Mouse (Mus musculus): ENCODE data around the gene Sema6d. TPM values are rescaled to one million over a fixed set of nuclear protein-coding genes. Genes with fewer than 3 reads are reported as not detected.
A peak's percentile ranks its signal among the peaks of the same experiment; 100 is the strongest.

The Sema6d gene
- polyA plus RNA-seq, 1 experiment from 2014 or later: 49.0 TPM

GRCm38 (mm10) chr2:124602379-124602913 lies 512.7 kb downstream of the Sema6d start:
- WGBS: 53% methylated on average over 8 of the region's 8 CpGs

GRCm38 (mm10) chr2:124605341-124605740 lies 515.6 kb downstream of the Sema6d start:
- no peak for ATAC-seq (ENCODE audit: low FRiP score)
- Histone ChIP-seq H3K4me1 (replicated peaks; ENCODE audit: control insufficient read depth, insufficient read depth, low read length) (0 out of 2 replicates have a peak, but pooled peaks cover 3% of the 10 kb centered on the region), H3K27ac (no peak overlapping the region), H3K9ac (no peak overlapping the region), H3K36me3 (replicated peaks; ENCODE audit: control insufficient read depth, insufficient read depth) (no peaks in the 10 kb centered on the region), H3K27me3 (ENCODE audit: control insufficient read depth, insufficient read depth, low read length) (0 out of 2 replicates have a peak, but pooled peaks cover 3% of the 10 kb centered on the region), H3K4me3 (replicated peaks; ENCODE audit: low read length) (no peak overlapping the region), H3K4me2 (replicated peaks) (no peak overlapping the region), H3K9me3 (ENCODE audit: control insufficient read depth, low read length) (no peaks in the 10 kb centered on the region)
- WGBS: 77% methylated on average over 1 of the region's 1 CpGs
- DNase-seq (ENCODE audit: low spot score): no peak

More at GRCm38 (mm10) chr2:124602379-124602913, 512.7 kb downstream of the Sema6d start:
- 0 out of 2 replicates have a peak, but pooled peaks cover 3% of the 10 kb centered on the region for H3K4me1 ChIP-seq (replicated peaks; ENCODE audit: control insufficient read depth, insufficient read depth, low read length)
- H3K9ac ChIP-seq: no peak overlapping the region
- no peak for ATAC-seq (ENCODE audit: low FRiP score)
- no peak overlapping the region for H3K27ac ChIP-seq
- no peaks in the 10 kb centered on the region for H3K9me3 ChIP-seq (ENCODE audit: control insufficient read depth, low read length)
- 0 out of 2 replicates have a peak, but pooled peaks cover 3% of the 10 kb centered on the region for H3K27me3 ChIP-seq (ENCODE audit: control insufficient read depth, insufficient read depth, low read length)
- H3K36me3 ChIP-seq (replicated peaks; ENCODE audit: control insufficient read depth, insufficient read depth): no peaks in the 10 kb centered on the region
- no peak for DNase-seq (ENCODE audit: low spot score)
- H3K4me2 ChIP-seq (replicated peaks): no peak overlapping the region
- no peak overlapping the region for H3K4me3 ChIP-seq (replicated peaks; ENCODE audit: low read length)

DNA sequence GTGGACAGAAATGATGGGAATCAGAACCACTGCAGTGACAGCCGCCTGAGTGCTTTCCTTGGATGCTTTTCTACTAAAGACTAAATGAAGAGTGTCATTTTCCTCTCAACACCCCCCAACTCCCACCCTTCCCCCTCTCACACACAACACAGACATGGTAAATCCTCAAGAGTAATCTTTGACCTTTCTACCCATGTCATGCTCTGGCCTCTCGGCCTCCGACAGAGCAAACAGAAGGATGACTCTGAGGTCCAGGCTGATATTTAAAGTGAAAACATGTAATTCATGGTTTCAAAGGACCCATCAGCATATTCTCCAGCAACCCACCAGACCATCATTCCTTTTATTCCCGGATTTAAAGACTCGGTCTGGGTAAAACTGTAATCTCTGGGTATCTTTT lies 518.2 kb downstream of the Sema6d start:
- Histone ChIP-seq H3K4me1 (replicated peaks; ENCODE audit: control insufficient read depth, insufficient read depth, low read length) (peaks cover 12% of the 10 kb centered on the region; the same call in 1 of the 2 replicates), H3K9me3 (ENCODE audit: control insufficient read depth, low read length) (no peaks in the 10 kb centered on the region), H3K9ac (no peak overlapping the region), H3K27me3 (ENCODE audit: control insufficient read depth, insufficient read depth, low read length) (0 out of 2 replicates have a peak, but pooled peaks cover 3% of the 10 kb centered on the region), H3K4me2 (replicated peaks) (no peak overlapping the region), H3K4me3 (replicated peaks; ENCODE audit: low read length) (no peak overlapping the region), H3K36me3 (replicated peaks; ENCODE audit: control insufficient read depth, insufficient read depth) (no peaks in the 10 kb centered on the region), H3K27ac (no peak overlapping the region)
- WGBS: 54% methylated on average over 5 of the region's 5 CpGs
- DNase-seq (ENCODE audit: low spot score) (no peak), ATAC-seq (ENCODE audit: low FRiP score) (no peak)

DNA sequence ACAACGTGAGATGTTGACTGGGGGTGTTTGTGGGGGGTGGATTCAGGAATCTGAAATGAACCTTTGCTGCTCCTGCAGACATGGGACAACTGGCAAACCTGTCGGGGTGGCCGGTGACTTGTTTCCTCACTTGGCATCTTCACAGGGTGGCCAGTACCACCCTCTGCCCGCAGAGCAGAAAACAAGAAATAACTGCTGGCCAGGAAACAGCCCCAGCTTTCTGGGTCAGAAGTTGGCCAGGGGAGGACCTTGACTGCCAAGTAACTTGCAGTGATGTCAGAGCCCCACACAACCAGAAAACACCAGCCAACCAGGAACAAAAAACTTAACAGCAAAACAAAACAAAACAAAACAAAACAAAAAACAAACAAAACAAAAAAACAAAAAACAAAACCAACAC lies 518.8 kb downstream of the Sema6d start:
- Histone ChIP-seq H3K9ac (no peak overlapping the region), H3K4me3 (replicated peaks; ENCODE audit: low read length) (no peak overlapping the region), H3K27me3 (ENCODE audit: control insufficient read depth, insufficient read depth, low read length) (0 out of 2 replicates have a peak, but pooled peaks cover 3% of the 10 kb centered on the region), H3K4me2 (replicated peaks) (peak overlapping the region; percentile 91; the same call in 1 of the 2 replicates), H3K9me3 (ENCODE audit: control insufficient read depth, low read length) (no peaks in the 10 kb centered on the region), H3K4me1 (replicated peaks; ENCODE audit: control insufficient read depth, insufficient read depth, low read length) (peaks cover 18% of the 10 kb centered on the region; the same call in 1 of the 2 replicates), H3K27ac (no peak overlapping the region), H3K36me3 (replicated peaks; ENCODE audit: control insufficient read depth, insufficient read depth) (no peaks in the 10 kb centered on the region)
- ATAC-seq (ENCODE audit: low FRiP score) (no peak), DNase-seq (ENCODE audit: low spot score) (no peak)
- WGBS: 66% methylated on average over 4 of the region's 4 CpGs

DNA sequence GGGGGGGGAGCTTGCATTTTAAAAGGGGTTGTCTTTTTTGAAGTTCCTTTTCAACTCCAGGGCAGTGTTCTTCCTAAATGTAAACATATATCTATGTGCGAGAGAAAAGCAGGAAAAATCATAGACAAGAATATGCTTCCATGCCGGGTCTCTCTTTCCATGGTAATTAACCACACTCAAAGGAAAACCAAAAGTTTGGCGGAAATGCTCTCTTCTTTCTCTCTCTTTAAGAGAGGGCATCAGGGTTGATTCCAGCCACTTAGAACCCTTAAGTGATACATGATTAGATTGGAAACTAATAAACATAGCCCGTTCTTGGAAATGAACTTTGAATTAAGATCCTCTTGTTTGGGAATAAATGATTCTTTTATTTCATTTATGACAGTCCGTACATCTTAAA lies 519.2 kb downstream of the Sema6d start:
- no peaks in the 10 kb centered on the region for H3K36me3 ChIP-seq (replicated peaks; ENCODE audit: control insufficient read depth, insufficient read depth)
- no peaks in the 10 kb centered on the region for H3K9me3 ChIP-seq (ENCODE audit: control insufficient read depth, low read length)
- WGBS: 21% methylated on average over 5 of the region's 5 CpGs
- H3K27ac ChIP-seq: peak overlapping the region; percentile 95; the same call in 1 of the 2 replicates
- H3K9ac ChIP-seq: peak overlapping the region; percentile 89; the same call in 1 of the 2 replicates
- H3K4me1 ChIP-seq (replicated peaks; ENCODE audit: control insufficient read depth, insufficient read depth, low read length): peaks cover 23% of the 10 kb centered on the region; the same call in 1 of the 2 replicates
- no peak for DNase-seq (ENCODE audit: low spot score)
- H3K27me3 ChIP-seq (ENCODE audit: control insufficient read depth, insufficient read depth, low read length): 0 out of 2 replicates have a peak, but pooled peaks cover 3% of the 10 kb centered on the region
- H3K4me2 ChIP-seq (replicated peaks): peak overlapping the region; percentile 91
- H3K4me3 ChIP-seq (replicated peaks; ENCODE audit: low read length): peak overlapping the region; percentile 82
- no peak for ATAC-seq (ENCODE audit: low FRiP score)

GRCm38 (mm10) chr2:124609711-124610585 lies 520.2 kb downstream of the Sema6d start:
- Histone ChIP-seq H3K9ac (peak overlapping the region; percentile 89), H3K4me1 (replicated peaks; ENCODE audit: control insufficient read depth, insufficient read depth, low read length) (peaks cover 22% of the 10 kb centered on the region; the same call in 1 of the 2 replicates)

GRCm38 (mm10) chr2:124610586-124611105 lies 520.9 kb downstream of the Sema6d start:
- DNase-seq (ENCODE audit: low spot score) (peak; percentile 43), ATAC-seq (ENCODE audit: low FRiP score) (no peak)
- peaks cover 20% of the 10 kb centered on the region; the same call in 1 of the 2 replicates for H3K4me1 ChIP-seq (replicated peaks; ENCODE audit: control insufficient read depth, insufficient read depth, low read length)
- no peaks in the 10 kb centered on the region for H3K36me3 ChIP-seq (replicated peaks; ENCODE audit: control insufficient read depth, insufficient read depth)
- H3K9me3 ChIP-seq (ENCODE audit: control insufficient read depth, low read length): no peaks in the 10 kb centered on the region
- H3K4me3 ChIP-seq (replicated peaks; ENCODE audit: low read length): peak overlapping the region; percentile 82
- H3K9ac ChIP-seq: peak overlapping the region; percentile 89
- 0 out of 2 replicates have a peak, but pooled peaks cover 3% of the 10 kb centered on the region for H3K27me3 ChIP-seq (ENCODE audit: control insufficient read depth, insufficient read depth, low read length)
- H3K27ac ChIP-seq: peak overlapping the region; percentile 95
- peak overlapping the region; percentile 91 for H3K4me2 ChIP-seq (replicated peaks)
- under 1% methylated on average over 38 of the region's 39 CpGs for WGBS

More at GRCm38 (mm10) chr2:124609711-124610585, 520.2 kb downstream of the Sema6d start:
- ATAC-seq (ENCODE audit: low FRiP score) (peak; percentile 87), DNase-seq (ENCODE audit: low spot score) (peak; percentile 70)
- Histone ChIP-seq H3K27ac (peak overlapping the region; percentile 95), H3K27me3 (ENCODE audit: control insufficient read depth, insufficient read depth, low read length) (0 out of 2 replicates have a peak, but pooled peaks cover 3% of the 10 kb centered on the region), H3K4me2 (replicated peaks) (peak overlapping the region; percentile 91), H3K4me3 (replicated peaks; ENCODE audit: low read length) (peak overlapping the region; percentile 82), H3K9me3 (ENCODE audit: control insufficient read depth, low read length) (no peaks in the 10 kb centered on the region), H3K36me3 (replicated peaks; ENCODE audit: control insufficient read depth, insufficient read depth) (no peaks in the 10 kb centered on the region)
- WGBS: under 1% methylated on average over 78 of the region's 80 CpGs

GRCm38 (mm10) chr2:124611226-124611625 lies 521.5 kb downstream of the Sema6d start:
- WGBS: 15% methylated on average over 13 of the region's 13 CpGs
- peak overlapping the region; percentile 82 for H3K4me3 ChIP-seq (replicated peaks; ENCODE audit: low read length)
- H3K27ac ChIP-seq: peak overlapping the region; percentile 95
- H3K9ac ChIP-seq: peak overlapping the region; percentile 89
- DNase-seq (ENCODE audit: low spot score) (no peak), ATAC-seq (ENCODE audit: low FRiP score) (no peak)
- H3K4me2 ChIP-seq (replicated peaks): peak overlapping the region; percentile 91
- no peaks in the 10 kb centered on the region for H3K36me3 ChIP-seq (replicated peaks; ENCODE audit: control insufficient read depth, insufficient read depth)
- H3K4me1 ChIP-seq (replicated peaks; ENCODE audit: control insufficient read depth, insufficient read depth, low read length): peaks cover 24% of the 10 kb centered on the region; the same call in 1 of the 2 replicates
- 0 out of 2 replicates have a peak, but pooled peaks cover 3% of the 10 kb centered on the region for H3K27me3 ChIP-seq (ENCODE audit: control insufficient read depth, insufficient read depth, low read length)
- no peaks in the 10 kb centered on the region for H3K9me3 ChIP-seq (ENCODE audit: control insufficient read depth, low read length)
